Mouse (Mus musculus): Measurements from ENCODE around the gene Vrk3. TPM values are rescaled to one million over a fixed set of nuclear protein-coding genes. Genes with fewer than 3 reads are reported as not detected.

Gene Vrk3
- total RNA-seq (2014; rRNA removed), result 8.6 and 12.7 TPM in 2 replicates
- polyA plus RNA-seq (2012; rRNA removed), result 31.4 and 34.3 TPM in 2 replicates

- WGBS, result under 1% methylated on average over 44 of the region's 44 CpGs
- Histone ChIP-seq H3K27ac (replicated peaks; ENCODE audit: insufficient read depth, low read depth, low read length) (peak within 1 kb of the TSS; percentile 93), H3K4me1 (ENCODE audit: control insufficient read depth, insufficient read depth, low read length) (peaks cover 6% of the 10 kb centered on the region; the same call in 1 of the 2 replicates), H3K79me2 (ENCODE audit: control insufficient read depth, insufficient read depth, low read length) (no peaks in the 10 kb centered on the region), H3K4me3 (ENCODE audit: insufficient read depth, low read depth, low read length) (peak within 1 kb of the TSS; percentile 81), H3K27me3 (ENCODE audit: control insufficient read depth, insufficient read depth, low read length) (no peaks in the 10 kb centered on the region), H3K9ac (ENCODE audit: low read depth, low read length) (peak within 1 kb of the TSS; percentile 77), H3K36me3 (ENCODE audit: control insufficient read depth, insufficient read depth, low read length) (no peaks in the 10 kb centered on the region)
- TF ChIP-seq CTCF (IDR thresholded peaks at IDR 0.05; ENCODE audit: low read depth, low read length), result no peak
- peak; percentile 54; the same call in 1 of the 2 replicates for TF ChIP-seq POLR2A (IDR thresholded peaks at IDR 0.05; ENCODE audit: extremely low read depth, insufficient read depth, low read length)
- peak; percentile 97 for DNase-seq (ENCODE audit: extremely low read depth, low read depth, low spot score)
Observed at GRCm38 (mm10) chr7:44748101-44749044, at the start of gene Vrk3. Gene Vrk3 (plus strand): TSS chr7:44748413.

- peak; percentile 24 for DNase-seq (ENCODE audit: extremely low read depth, low read depth, low spot score)
- Histone ChIP-seq H3K36me3 (ENCODE audit: control insufficient read depth, insufficient read depth, low read length) (no peaks in the 10 kb centered on the region), H3K79me2 (ENCODE audit: control insufficient read depth, insufficient read depth, low read length) (no peaks in the 10 kb centered on the region), H3K4me1 (ENCODE audit: control insufficient read depth, insufficient read depth, low read length) (no peaks in the 10 kb centered on the region; the same call in 1 of the 2 replicates), H3K9ac (ENCODE audit: low read depth, low read length) (no peak overlapping the region), H3K4me3 (ENCODE audit: insufficient read depth, low read depth, low read length) (no peak overlapping the region), H3K27me3 (ENCODE audit: control insufficient read depth, insufficient read depth, low read length) (no peaks in the 10 kb centered on the region), H3K27ac (replicated peaks; ENCODE audit: insufficient read depth, low read depth, low read length) (no peak overlapping the region)
- 15% methylated on average over 6 of the region's 6 CpGs for WGBS
- TF ChIP-seq CTCF (IDR thresholded peaks at IDR 0.05; ENCODE audit: low read depth, low read length) (peak; percentile 69), POLR2A (IDR thresholded peaks at IDR 0.05; ENCODE audit: extremely low read depth, insufficient read depth, low read length) (no peak)
Observed at GRCm38 (mm10) chr7:44701921-44702320, 46.3 kb upstream of the Vrk3 start.

GRCm38 (mm10) chr7:44702985-44703384, 45.2 kb upstream of the Vrk3 start:
- Histone ChIP-seq H3K27ac (replicated peaks; ENCODE audit: insufficient read depth, low read depth, low read length) (no peak overlapping the region), H3K4me1 (ENCODE audit: control insufficient read depth, insufficient read depth, low read length) (no peaks in the 10 kb centered on the region), H3K79me2 (ENCODE audit: control insufficient read depth, insufficient read depth, low read length) (no peaks in the 10 kb centered on the region), H3K9ac (ENCODE audit: low read depth, low read length) (no peak overlapping the region), H3K4me3 (ENCODE audit: insufficient read depth, low read depth, low read length) (no peak overlapping the region), H3K27me3 (ENCODE audit: control insufficient read depth, insufficient read depth, low read length) (no peaks in the 10 kb centered on the region), H3K36me3 (ENCODE audit: control insufficient read depth, insufficient read depth, low read length) (no peaks in the 10 kb centered on the region)
- DNase-seq (ENCODE audit: extremely low read depth, low read depth, low spot score), result no peak
- WGBS, result 74% methylated on average over 8 of the region's 8 CpGs
- TF ChIP-seq POLR2A (IDR thresholded peaks at IDR 0.05; ENCODE audit: extremely low read depth, insufficient read depth, low read length), result no peak
- no peak for TF ChIP-seq CTCF (IDR thresholded peaks at IDR 0.05; ENCODE audit: low read depth, low read length)

- DNase-seq (ENCODE audit: extremely low read depth, low read depth, low spot score), result no peak
- no peaks in the 10 kb centered on the region for H3K36me3 ChIP-seq (ENCODE audit: control insufficient read depth, insufficient read depth, low read length)
- H3K4me3 ChIP-seq (ENCODE audit: insufficient read depth, low read depth, low read length), result no peak overlapping the region
- WGBS, result 59% methylated on average over 3 of the region's 3 CpGs
- H3K4me1 ChIP-seq (ENCODE audit: control insufficient read depth, insufficient read depth, low read length), result no peaks in the 10 kb centered on the region
- no peaks in the 10 kb centered on the region for H3K79me2 ChIP-seq (ENCODE audit: control insufficient read depth, insufficient read depth, low read length)
- no peaks in the 10 kb centered on the region for H3K27me3 ChIP-seq (ENCODE audit: control insufficient read depth, insufficient read depth, low read length)
- H3K9ac ChIP-seq (ENCODE audit: low read depth, low read length), result no peak overlapping the region
- TF ChIP-seq POLR2A (IDR thresholded peaks at IDR 0.05; ENCODE audit: extremely low read depth, insufficient read depth, low read length) (no peak), CTCF (IDR thresholded peaks at IDR 0.05; ENCODE audit: low read depth, low read length) (peak; percentile 45; the same call in 1 of the 2 replicates)
- no peak overlapping the region for H3K27ac ChIP-seq (replicated peaks; ENCODE audit: insufficient read depth, low read depth, low read length)
Observed at GRCm38 (mm10) chr7:44704363-44704762, 43.9 kb upstream of the Vrk3 start.

- H3K4me3 ChIP-seq (ENCODE audit: insufficient read depth, low read depth, low read length), result no peak overlapping the region
- no peaks in the 10 kb centered on the region for H3K4me1 ChIP-seq (ENCODE audit: control insufficient read depth, insufficient read depth, low read length)
- TF ChIP-seq POLR2A (IDR thresholded peaks at IDR 0.05; ENCODE audit: extremely low read depth, insufficient read depth, low read length) (no peak), CTCF (IDR thresholded peaks at IDR 0.05; ENCODE audit: low read depth, low read length) (no peak)
- 93% methylated on average over 4 of the region's 4 CpGs for whole genome bisulfite sequencing
- no peaks in the 10 kb centered on the region for H3K79me2 ChIP-seq (ENCODE audit: control insufficient read depth, insufficient read depth, low read length)
- H3K36me3 ChIP-seq (ENCODE audit: control insufficient read depth, insufficient read depth, low read length), result no peaks in the 10 kb centered on the region
- H3K27me3 ChIP-seq (ENCODE audit: control insufficient read depth, insufficient read depth, low read length), result no peaks in the 10 kb centered on the region
- H3K27ac ChIP-seq (replicated peaks; ENCODE audit: insufficient read depth, low read depth, low read length), result no peak overlapping the region
- DNase-seq (ENCODE audit: extremely low read depth, low read depth, low spot score), result no peak
- no peak overlapping the region for H3K9ac ChIP-seq (ENCODE audit: low read depth, low read length)
Observed at GRCm38 (mm10) chr7:44705086-44705485, 43.1 kb upstream of the Vrk3 start.

GRCm38 (mm10) chr7:44706322-44706721, 41.9 kb upstream of the Vrk3 start:
- no peaks in the 10 kb centered on the region for H3K36me3 ChIP-seq (ENCODE audit: control insufficient read depth, insufficient read depth, low read length)
- H3K4me1 ChIP-seq (ENCODE audit: control insufficient read depth, insufficient read depth, low read length), result no peaks in the 10 kb centered on the region
- TF ChIP-seq POLR2A (IDR thresholded peaks at IDR 0.05; ENCODE audit: extremely low read depth, insufficient read depth, low read length) (no peak), CTCF (IDR thresholded peaks at IDR 0.05; ENCODE audit: low read depth, low read length) (no peak)
- no peak overlapping the region for H3K4me3 ChIP-seq (ENCODE audit: insufficient read depth, low read depth, low read length)
- H3K27ac ChIP-seq (replicated peaks; ENCODE audit: insufficient read depth, low read depth, low read length), result no peak overlapping the region
- H3K9ac ChIP-seq (ENCODE audit: low read depth, low read length), result no peak overlapping the region
- no peaks in the 10 kb centered on the region for H3K79me2 ChIP-seq (ENCODE audit: control insufficient read depth, insufficient read depth, low read length)
- no peaks in the 10 kb centered on the region for H3K27me3 ChIP-seq (ENCODE audit: control insufficient read depth, insufficient read depth, low read length)
- DNase-seq (ENCODE audit: extremely low read depth, low read depth, low spot score), result no peak

Measured in liver, adult 2 months (tissue).